Mouse (Mus musculus): Measurements from ENCODE around the gene Casp9.
"Not testable (repeated sequence)": the region's sequence is repeated elsewhere in the genome, so short reads cannot be mapped to it uniquely, and the experiment has no call there.

Casp9 gene

GRCm38 (mm10) chr4:141793282-141794151, at the start of gene Casp9:
Casp9 (plus strand) TSS chr4:141793612.
- DNase-seq (ENCODE audit: low spot score in 2 of 2), result peak; percentile 96 to 99

- DNase-seq (ENCODE audit: low spot score in 2 of 2), result no peak
Measured at GRCm38 (mm10) chr4:141746578-141747346, 46.6 kb upstream of the Casp9 start, which contains the start of gene Agmat. Agmat (plus strand) TSS chr4:141746672.

GRCm38 (mm10) chr4:141749557-141749956, 43.9 kb upstream of the Casp9 start:
- peak in 1 of 2 experiments; percentile 35 for DNase-seq (ENCODE audit: low spot score in 2 of 2)

GRCm38 (mm10) chr4:141750826-141751225, 42.6 kb upstream of the Casp9 start:
- DNase-seq (ENCODE audit: low spot score in 2 of 2), result no peak

- DNase-seq (ENCODE audit: low spot score in 2 of 2), result no peak
Measured at GRCm38 (mm10) chr4:141751419-141752075, 41.9 kb upstream of the Casp9 start.

GRCm38 (mm10) chr4:141752076-141752421, 41.4 kb upstream of the Casp9 start:
- peak; percentile 21 to 24 for DNase-seq (ENCODE audit: low spot score in 2 of 2)

- DNase-seq (ENCODE audit: low spot score in 2 of 2), result no peak
Measured at GRCm38 (mm10) chr4:141755375-141755930, 38.0 kb upstream of the Casp9 start.

- no peak for DNase-seq (ENCODE audit: low spot score in 2 of 2)
Measured at GRCm38 (mm10) chr4:141757124-141757523, 36.3 kb upstream of the Casp9 start.

- no peak for DNase-seq (ENCODE audit: low spot score in 2 of 2)
Measured at GRCm38 (mm10) chr4:141758874-141759542, 34.4 kb upstream of the Casp9 start.

- no peak for DNase-seq (ENCODE audit: low spot score in 2 of 2)
Measured at GRCm38 (mm10) chr4:141760942-141761341, 32.5 kb upstream of the Casp9 start.

GRCm38 (mm10) chr4:141762102-141762598, 31.3 kb upstream of the Casp9 start:
- DNase-seq (ENCODE audit: low spot score in 2 of 2), result no peak

GRCm38 (mm10) chr4:141763476-141763875, 29.9 kb upstream of the Casp9 start:
- no peak for DNase-seq (ENCODE audit: low spot score in 2 of 2)

- no peak for DNase-seq (ENCODE audit: low spot score in 2 of 2)
Measured at GRCm38 (mm10) chr4:141765008-141765407, 28.4 kb upstream of the Casp9 start.

- no peak for DNase-seq (ENCODE audit: low spot score in 2 of 2)
Measured at GRCm38 (mm10) chr4:141766316-141766667, 27.1 kb upstream of the Casp9 start.

- DNase-seq (ENCODE audit: low spot score in 2 of 2), result peak in 1 of 2 experiments; percentile 85
Measured at GRCm38 (mm10) chr4:141766668-141767352, 26.6 kb upstream of the Casp9 start.

GRCm38 (mm10) chr4:141767353-141768036, 25.9 kb upstream of the Casp9 start:
- peak in 1 of 2 experiments; percentile 91 for DNase-seq (ENCODE audit: low spot score in 2 of 2)

- no peak for DNase-seq (ENCODE audit: low spot score in 2 of 2)
Measured at GRCm38 (mm10) chr4:141769501-141770160, 23.8 kb upstream of the Casp9 start.

- DNase-seq (ENCODE audit: low spot score in 2 of 2), result no peak
Measured at GRCm38 (mm10) chr4:141771823-141772222, 21.6 kb upstream of the Casp9 start.

GRCm38 (mm10) chr4:141773019-141773418, 20.4 kb upstream of the Casp9 start:
- DNase-seq (ENCODE audit: low spot score in 2 of 2), result not testable (repeated sequence)

Measured in heart, adult 9 months (tissue).